Mouse (Mus musculus): ENCODE data around the gene Edem2.
"Not testable (repeated sequence)": the region's sequence is repeated elsewhere in the genome, so short reads cannot be mapped to it uniquely, and the experiment has no call there.

Edem2 gene

DNA sequence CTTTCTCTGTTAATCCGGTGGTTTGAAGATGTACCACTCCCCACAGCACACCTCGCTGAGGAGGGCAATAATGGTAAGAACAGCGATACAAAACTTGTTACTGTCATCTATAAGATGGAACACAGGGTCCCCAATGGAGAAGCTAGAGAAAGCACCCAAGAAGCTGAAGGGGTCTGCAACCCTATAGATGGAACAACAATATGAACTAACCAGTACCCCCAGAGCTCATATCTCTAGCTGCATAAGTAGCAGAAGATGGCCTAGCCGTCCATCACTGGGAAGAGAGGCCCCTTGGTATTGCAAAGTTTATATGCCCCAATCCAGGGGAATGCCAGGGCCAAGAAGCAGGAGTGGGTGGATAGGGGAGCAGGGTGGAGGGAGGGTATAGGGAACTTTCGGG lies 6.5 kb upstream of the Edem2 start, which contains the start of gene Gm17581:
TSS of gene Gm17581 (minus strand) at position 101 of the 400 bp plus-strand sequence.
- not testable (repeated sequence) for DNase-seq (ENCODE audit: low spot score in 2 of 2)

DNA sequence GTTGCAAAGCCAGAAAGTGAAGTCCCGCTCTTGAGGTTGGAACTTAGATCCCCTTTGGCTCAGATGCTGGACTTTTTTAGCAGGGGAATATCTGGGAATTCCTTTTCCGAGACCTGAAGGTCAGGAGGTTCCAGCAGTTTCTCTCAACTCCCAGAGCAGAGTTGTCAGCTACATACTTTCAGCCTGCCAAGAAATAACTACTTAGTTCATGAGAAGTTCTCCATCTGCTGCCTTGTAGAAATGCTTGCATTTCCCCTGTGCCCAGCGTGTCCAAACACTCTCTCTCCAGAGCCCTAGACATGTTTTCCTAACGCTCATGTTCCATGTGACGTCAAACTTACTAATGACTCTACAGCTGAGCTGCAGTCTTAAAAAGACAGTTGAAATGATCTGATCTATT lies 5.8 kb upstream of the Edem2 start:
- no peak for DNase-seq (ENCODE audit: low spot score in 2 of 2)

DNA sequence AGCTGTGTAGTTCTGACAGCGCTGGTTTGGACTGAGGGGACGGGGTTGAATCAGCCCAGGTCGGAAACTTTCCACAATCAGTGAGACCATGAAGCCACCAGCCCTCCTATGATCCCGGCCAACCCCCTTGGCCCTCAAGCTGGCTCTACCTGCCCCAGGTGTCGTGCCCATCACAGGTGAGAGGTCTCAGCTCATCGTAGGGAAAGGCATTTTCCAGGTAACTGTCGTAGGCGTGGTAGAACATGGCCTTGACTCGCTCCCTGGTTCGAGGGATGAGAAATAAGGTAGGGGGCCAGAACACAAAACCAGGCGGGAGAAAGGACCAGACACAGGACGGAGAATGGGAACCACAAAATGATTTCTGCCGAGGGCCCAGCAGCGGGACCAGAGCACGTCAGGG lies 533 bp downstream of the Edem2 start:
- no peak for DNase-seq (ENCODE audit: low spot score in 2 of 2)

DNA sequence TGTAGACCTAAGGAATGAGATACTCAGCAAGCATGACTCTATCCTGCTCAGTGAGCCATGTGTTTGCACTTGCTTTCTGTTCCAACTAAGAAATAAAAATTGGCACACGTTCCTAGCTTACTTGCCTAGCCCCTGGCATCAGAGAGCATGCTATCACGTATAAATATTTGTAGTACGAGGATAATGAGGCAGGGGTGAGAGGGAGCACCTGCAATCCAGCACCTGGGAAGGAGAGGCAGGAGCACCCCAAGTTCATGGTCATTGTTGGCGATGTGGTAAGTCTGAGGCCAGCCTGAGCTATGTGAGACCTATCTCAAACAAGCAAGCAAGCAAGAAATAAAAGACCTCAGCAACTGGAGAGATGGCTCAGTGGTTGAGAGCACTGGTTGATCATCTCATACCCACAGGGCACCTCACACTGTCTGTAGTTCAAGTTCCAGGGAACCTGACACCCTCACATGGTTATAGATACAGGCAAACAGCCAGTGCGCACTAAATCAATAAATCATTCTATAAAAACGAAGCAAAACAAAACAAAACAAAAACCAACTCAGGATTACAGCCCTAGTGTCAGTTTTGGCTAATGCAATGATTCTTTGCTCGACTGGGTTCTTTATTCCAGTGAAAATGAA lies 1.4 kb downstream of the Edem2 start:
- no peak for DNase-seq (ENCODE audit: low spot score in 2 of 2)

DNA sequence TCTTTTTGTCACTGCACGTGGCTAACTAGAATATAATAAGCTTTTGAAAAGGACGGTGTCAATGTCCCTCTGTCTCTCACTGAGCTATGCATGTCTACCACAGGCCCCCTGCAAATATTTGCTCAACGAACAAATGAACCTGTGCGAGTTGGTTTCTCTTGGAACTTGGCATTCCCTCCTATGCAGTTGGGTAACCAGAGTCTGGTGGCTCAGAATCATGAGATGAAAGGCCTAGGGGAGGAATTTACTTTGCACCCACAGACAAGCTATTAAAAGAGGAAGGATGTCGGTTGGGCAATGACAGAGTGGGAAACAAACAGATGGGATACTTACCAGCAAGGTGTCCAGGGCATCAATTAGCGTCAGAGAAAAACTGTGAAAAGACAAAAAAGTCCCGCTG lies 3.0 kb downstream of the Edem2 start:
- DNase-seq (ENCODE audit: low spot score in 2 of 2), result no peak

DNA sequence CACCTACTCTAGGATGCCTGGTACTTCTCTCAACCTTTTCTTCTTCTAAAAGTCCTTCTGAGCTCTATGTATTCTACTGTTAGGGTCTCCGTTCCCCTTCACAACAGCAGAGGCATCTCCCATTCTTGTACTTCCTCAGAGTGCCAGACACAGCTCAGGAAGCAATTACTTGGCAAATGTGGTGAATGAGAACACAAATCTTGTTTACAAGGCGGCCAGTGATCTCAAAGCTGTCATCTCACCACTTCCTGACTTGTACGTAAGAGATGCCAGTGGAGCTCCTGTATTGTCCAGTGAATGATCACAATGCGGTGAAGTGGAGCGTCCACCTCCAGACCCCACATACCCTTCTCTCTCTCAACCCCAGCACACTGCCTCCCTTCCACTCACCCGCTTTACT lies 4.7 kb downstream of the Edem2 start:
- no peak for DNase-seq (ENCODE audit: low spot score in 2 of 2)

DNA sequence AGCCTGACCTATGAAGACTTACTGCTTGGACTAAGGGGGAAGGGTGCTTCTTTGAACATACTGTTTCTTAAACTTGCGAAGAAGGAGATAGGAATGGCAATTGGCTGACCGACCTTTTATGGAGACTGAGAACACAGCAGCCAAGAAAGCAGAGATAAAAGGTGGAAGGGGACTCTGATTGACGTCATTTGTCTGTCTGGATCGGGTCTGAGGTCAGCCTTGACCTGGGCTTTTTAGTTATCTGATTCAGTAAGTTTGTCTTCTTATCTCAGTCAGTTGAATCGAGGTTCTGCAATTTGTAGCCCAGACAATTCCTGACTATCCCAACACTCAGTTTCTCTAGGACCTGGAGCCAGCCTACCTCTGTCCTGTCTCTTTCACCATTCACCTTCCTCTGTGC lies 5.2 kb downstream of the Edem2 start:
- DNase-seq (ENCODE audit: low spot score in 2 of 2), result no peak

DNA sequence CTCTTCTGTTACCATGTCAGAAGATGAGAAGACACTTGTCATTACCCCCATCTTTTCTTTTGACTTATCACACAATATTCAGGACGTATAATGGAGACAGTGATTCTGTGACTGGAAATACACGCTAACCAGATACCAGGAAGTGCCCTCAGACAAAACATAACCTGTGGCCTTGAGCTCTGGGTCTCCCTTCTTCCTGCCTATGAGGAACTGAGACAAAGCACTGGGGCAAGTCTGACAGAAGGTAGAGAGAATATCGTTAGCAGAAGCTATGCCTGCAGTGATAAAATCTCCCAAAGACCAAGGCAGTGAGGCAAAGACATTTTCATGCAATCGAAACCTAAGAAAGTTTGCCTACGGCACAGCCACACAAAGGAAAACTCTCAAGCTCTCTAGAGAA lies 8.7 kb downstream of the Edem2 start:
- DNase-seq (ENCODE audit: low spot score in 2 of 2), result peak; percentile 39 to 46

DNA sequence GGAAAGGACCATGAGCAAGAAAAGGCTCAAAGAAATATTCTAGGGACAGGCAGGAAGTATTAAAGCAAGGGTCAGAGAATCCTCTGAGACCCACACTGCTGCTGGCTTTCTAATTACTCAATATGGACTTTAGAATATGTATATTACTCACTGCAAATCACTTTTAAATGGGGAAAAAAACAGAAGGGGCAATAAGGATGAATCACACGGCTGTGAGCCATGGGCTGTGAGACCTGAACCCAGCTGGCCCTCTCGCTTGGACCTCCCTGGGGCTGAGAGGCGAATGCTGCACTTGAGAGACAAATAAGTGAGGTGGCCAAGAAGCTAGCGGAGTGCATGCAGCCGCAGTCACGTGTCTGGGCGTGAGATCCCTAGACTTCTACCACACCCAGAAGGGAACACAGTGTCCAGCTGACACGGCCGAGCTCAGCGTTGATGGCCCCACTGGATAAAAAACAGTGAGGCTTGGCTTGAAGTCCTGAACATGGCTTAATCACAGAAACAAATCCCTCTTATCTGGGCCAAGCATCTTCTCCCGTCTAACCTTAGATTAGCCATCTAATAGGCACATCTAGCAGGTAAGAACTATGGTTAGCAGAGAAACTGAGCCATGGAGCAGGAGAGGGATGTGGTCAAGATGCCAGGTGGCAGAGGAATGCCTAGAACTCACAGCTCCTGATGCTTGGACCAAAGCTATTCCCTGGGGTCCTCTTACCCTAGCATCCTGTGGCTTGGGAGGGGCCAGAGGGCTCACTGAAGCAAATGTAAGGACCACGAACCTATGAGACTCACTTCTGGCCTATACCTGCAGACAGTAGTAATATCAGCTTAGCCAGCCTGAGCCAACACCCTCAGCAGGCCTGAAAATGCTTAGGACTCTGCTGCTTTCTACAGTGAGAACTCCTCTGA lies 11.9 kb downstream of the Edem2 start:
- DNase-seq (ENCODE audit: low spot score in 2 of 2), result no peak

DNA sequence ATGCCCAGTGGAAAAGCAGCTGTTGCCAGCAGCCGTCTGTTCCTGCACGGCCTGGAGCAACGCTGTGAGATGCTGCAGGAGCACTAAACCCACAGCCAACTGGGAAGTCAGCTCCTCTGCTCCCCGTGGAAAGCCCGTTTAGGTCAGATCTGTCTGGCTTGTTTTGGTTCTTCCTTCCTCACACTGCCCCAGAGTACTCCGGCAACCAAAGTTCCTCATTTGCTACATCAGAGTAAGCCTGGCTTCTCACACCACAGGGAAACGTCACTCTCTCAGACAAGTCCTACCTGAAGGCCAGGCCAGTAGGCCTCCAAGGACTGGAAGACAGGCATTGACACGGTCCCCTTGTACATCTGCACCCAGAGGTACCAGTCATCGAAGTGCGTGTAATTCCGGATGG lies 18.7 kb downstream of the Edem2 start:
- no peak for DNase-seq (ENCODE audit: low spot score in 2 of 2)

DNA sequence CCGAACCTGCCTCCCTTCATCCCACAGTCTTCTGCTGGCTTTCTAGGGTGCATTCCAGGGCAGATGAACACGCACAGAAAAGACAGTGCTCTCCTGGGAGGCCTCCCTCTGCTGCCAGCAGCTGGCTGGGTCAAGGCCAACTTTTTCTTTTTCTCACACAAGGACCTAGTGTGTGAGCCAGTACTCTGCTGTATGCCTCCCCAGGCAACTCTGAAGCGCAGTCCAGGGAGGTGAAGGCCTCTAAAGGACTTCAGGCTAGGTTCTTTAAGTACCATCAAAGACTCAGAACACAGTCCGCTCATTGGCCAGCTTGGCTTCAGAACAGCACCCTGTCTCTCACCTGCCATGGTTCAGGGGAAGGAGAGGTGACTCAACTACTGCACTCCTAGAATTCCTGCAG lies 22.0 kb downstream of the Edem2 start:
- no peak for DNase-seq (ENCODE audit: low spot score in 2 of 2)

DNA sequence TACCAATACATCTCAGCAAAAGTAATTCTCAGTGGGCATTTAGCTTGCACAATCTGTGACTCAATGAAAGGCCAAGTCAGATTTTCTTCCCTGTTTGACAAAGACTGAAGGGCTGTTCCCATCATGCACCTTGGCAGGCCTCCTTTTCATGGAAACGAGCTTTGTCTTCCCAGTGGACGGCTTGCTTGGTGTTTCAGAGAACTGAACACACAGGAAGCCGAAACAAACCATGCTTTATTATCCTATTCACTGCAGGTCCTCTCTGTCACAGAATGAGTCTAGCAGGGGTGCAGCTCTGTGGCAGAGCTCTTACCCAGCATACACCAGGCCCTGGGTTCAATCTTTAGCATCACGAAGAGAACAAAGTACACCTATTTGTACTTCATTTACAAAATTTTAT lies 25.6 kb downstream of the Edem2 start:
- no peak for DNase-seq (ENCODE audit: low spot score in 2 of 2)

DNA sequence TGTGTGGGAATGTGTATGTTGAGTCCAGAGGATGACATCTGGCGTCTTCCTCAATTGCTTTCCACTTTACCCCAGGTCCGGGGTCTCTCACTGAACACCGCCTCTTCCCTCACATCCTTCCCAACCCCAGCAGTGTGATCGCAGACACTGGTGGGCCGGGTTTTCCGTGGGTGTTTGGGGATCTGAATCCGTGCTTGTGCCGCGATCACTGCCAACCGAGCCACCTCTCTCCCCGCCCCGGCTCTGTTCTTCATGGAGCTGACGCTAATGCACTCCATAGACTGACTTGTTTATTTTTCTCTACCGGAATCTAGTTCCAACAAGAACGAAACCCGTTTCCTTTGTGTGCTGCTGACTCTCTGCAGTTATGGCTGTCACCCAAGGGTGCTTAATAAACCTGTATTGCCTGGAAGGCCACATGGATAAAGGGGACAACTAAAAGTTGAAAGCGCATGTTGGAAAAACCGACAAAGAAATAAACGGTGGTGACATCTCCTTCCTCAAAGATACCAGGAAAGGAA lies 27.8 kb downstream of the Edem2 start:
- DNase-seq (ENCODE audit: low spot score in 2 of 2), result no peak

DNA sequence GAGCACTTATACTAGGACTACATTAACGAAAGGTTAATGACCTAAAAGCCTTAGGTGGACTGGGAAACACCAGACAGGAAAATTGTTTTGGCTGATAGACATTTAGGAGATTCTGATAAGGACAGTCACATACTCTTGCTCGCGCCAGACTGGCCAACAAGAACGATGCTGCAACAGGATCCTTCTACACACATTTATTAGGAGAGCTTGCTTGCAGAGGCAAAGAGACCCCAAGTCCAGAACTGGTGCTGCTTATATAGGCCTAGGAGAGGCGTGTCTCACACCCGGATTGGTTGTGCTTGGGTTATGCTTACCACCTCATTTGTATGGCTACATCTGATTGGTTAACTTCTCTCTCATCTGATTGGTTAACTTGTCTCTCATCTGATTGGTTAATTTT lies 30.8 kb downstream of the Edem2 start:
- DNase-seq (ENCODE audit: low spot score in 2 of 2), result not testable (repeated sequence)

DNA sequence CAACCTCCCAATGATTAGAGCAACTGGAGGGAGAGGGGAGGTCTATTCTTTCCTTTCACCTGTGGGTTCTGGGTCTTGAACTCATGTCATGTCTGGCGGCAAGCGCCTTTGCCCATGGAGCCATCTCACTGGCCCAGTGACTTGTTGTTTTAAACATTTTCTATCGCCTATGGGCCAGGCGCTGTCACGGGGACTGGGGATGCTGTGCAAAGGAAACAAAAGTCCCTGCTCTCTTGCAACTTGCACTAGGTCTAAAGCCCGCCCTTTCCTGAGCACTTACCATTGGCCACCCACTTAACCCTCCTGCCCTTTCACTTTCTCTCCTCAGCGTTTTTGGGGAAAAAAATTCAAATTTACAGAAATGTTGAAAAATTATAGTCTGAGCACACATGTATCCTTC lies 32.4 kb downstream of the Edem2 start:
- DNase-seq (ENCODE audit: low spot score in 2 of 2), result no peak

DNA sequence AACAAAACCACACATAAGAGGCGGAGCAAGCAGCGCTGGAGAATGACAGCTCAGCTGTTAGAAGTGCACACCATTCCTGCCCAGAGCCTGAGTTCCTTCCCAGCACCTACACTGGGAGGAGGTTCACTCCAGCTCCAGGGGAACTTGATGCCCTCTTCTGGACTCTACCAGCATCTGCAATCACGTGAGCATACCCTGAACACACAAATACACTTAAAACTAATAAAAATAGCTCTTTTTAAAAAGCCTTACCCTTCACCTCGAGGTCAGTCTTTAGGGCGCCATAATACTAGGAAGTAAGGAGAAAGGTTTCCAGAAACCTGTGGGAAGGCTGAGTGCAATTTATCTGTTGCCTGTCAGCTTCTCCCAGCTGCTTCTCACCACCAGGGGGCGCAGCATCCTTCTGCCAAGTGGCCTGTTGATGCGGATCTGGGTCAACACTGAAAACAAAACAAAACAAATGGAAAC lies 33.1 kb downstream of the Edem2 start:
- peak; percentile 60 to 67 for DNase-seq (ENCODE audit: low spot score in 2 of 2)

DNA sequence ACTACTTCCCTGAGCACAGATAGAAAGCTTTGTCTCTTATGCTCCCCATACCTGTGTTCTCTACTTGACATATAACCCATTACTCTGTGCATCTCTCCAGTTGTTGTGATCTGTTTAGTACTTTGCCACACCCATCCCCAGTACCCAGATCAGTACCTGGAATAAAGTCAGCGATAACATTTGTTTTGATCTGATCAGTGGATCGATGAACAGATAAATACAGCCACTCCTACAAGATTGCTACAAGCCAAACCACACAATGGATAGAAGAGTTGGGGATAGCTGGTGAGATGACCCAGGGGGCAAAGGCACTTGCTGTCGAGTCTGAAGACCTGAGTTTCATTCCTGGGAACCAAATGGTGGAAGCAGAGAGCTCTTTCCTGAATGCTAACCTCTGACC lies 34.0 kb downstream of the Edem2 start:
- no peak for DNase-seq (ENCODE audit: low spot score in 2 of 2)

DNA sequence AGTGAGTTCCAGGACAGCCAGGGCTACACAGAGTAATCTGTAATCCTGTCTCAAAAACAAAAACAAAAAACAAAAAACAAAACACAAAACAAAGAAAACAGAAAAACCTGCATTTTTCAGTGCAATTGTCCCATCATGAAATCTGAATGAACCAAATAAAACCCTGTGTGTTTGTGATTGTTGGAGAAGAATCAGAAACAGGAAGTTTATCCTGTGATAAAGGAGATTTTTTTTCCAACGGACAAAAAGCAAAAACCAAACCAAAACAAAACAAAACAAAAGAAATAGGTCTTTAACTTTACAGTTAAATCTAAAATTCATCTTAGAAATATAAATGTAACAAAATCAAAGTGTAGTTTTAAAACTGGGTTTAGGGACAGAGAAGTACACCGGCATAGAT lies 34.7 kb downstream of the Edem2 start:
- no peak for DNase-seq (ENCODE audit: low spot score in 2 of 2)

DNA sequence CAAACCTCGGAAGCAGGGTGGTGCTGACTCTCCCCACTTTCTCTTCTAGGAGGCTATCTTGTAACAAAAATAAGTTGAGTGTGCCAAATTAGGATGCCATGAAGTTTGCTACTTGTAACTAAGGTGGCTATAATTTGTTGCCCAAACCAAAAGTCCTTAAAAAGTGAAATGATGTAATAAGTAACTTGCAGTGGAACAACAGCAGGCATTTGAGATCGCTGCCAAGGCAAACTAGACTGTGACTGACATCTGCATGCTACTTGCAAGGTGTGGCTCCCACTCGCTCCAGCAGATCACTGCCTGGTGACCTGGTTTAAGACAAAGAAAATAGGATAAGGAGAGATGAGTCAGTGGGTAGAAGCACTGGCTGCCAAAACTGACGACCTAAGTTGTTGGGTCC lies 36.1 kb downstream of the Edem2 start:
- no peak for DNase-seq (ENCODE audit: low spot score in 2 of 2)

DNA sequence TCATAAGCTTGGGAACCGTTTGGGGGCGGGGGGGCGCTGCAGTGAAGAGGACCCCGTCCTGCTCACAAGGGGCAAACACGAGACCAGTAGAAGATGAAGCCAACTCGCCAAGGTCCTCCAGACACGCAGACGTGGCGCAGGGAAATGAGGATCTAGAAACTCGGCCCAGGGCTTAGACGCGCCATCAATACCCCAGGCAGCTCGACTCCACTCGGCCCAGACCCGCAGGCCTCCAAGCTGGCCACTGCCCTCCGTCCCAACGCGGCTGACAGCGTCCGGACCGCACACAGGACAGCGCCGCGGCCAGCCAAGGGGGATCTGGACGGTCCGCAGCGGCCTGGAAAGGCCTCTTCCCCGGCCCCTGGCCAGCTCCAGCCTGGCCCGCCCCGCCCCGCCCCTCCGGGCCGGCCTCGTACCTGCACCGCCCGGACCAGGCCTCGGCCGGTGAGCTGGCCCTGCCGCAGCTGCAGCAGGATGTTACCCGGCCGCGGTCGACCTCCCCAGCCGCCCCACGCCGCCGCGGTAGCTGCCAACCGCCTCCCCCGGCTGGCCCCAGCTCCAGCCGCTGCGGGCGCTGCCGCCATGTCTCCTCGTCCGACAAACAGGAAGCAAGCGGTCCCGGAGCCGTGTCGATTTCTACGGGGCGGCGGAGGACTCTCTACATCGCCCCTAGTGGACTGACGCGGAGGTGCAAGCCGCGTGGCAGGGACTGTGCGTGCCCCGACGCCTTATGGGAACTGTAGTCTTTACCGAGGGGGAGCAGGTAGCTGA lies 37.4 kb downstream of the Edem2 start, which contains the start of gene Trpc4ap:
TSS of gene Trpc4ap (minus strand) at position 662 of the 771 bp plus-strand sequence.
- DNase-seq (ENCODE audit: low spot score in 2 of 2), result peak; percentile 93 to 95

DNA sequence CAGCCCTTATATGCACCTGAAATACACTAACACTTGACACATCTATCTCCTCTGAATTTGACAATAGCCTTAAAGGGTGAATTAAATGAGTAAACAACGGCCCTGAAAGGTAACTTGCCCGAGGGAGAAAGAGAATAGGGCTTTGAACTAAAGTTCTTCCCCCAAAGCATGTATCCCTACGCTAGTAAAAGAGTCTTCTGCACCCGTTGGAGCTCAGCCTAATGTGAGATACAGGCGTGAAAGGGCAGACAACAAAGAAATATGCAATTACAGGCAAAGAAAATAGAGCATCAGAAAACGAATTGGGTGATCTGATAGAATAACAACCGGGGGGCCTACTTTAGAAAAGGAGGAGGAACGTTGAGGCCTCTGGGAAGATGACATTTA lies 37.9 kb downstream of the Edem2 start:
- DNase-seq (ENCODE audit: low spot score in 2 of 2), result no peak

DNA sequence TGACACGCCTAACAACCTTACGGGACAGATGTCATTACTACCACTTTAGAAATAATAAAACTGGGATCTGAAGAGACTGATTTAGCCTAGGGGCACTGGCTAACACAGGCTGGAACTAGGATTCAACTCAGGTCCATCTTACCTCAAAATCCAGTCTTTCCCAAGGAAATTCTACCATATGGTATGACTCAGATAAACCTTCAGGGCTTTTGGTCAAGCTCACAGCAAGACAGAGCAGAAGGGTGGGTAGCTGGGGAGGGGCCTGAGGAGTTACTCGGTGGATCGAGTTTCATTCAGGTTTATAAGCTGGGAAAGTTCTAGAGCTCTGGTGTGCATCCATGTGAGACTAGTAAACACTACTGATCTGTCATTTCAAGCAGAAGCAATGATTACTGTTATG lies 40.1 kb downstream of the Edem2 start:
- no peak for DNase-seq (ENCODE audit: low spot score in 2 of 2)
